Mouse (Mus musculus) CD4-positive, CD25-positive, alpha-beta regulatory T cell, adult 9 weeks (primary cell): ENCODE data around the gene Terf2ip. TPM values are rescaled to one million over a fixed set of nuclear protein-coding genes. Genes with fewer than 3 reads are reported as not detected.

ENCODE experiments used
- polyA plus RNA-seq: library from polyadenylated mRNA; unstranded; fragments of 100-300 nt; shearing (Covaris generic); gene quantifications from one replicate; pipeline ENCODE4 v1.2.1, GENCODE M21; 2017

Gene Terf2ip
- polyA plus RNA-seq, result 18.4 TPM

DNA sequence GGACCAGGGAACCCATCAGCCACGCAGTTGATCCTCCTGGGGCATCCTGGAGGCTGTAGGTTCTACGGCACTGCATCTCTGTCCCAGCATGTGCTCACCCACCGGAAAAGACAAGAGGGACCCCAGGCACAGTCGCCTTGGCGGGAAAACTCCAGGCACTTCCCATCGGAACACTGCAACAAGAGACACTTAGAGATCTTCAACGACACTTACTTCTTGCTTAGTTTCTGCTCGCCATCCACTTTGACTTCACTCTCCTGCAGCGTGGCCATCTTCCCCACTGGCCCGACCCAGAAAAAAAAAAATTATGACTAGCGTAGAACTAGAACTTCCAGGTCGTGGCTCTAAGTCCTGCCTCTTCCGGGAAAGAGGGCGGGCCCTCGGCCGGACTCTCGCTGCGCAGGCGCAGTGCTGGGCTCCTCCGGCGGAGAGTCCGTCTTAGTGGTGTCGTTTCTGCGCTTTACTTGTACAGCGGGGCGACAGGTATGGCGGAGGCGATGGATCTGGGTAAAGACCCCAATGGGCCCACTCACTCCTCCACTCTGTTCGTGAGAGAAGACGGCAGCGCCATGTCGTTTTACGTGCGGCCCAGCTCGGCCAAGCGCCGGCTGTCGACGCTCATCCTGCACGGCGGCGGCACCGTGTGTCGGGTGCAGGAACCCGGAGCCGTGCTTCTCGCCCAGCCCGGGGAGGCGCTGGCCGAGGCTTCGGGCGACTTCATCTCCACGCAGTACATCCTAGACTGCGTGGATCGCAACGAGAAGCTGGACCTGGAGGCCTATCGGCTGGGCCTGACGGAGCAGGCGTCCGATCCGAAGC, at the start of gene Terf2ip, which contains the start of gene Kars:
Gene Terf2ip (plus strand): TSS at position 402 of the 819 bp plus-strand sequence.
Gene Kars (minus strand): TSS at position 327 of the 819 bp plus-strand sequence.

DNA sequence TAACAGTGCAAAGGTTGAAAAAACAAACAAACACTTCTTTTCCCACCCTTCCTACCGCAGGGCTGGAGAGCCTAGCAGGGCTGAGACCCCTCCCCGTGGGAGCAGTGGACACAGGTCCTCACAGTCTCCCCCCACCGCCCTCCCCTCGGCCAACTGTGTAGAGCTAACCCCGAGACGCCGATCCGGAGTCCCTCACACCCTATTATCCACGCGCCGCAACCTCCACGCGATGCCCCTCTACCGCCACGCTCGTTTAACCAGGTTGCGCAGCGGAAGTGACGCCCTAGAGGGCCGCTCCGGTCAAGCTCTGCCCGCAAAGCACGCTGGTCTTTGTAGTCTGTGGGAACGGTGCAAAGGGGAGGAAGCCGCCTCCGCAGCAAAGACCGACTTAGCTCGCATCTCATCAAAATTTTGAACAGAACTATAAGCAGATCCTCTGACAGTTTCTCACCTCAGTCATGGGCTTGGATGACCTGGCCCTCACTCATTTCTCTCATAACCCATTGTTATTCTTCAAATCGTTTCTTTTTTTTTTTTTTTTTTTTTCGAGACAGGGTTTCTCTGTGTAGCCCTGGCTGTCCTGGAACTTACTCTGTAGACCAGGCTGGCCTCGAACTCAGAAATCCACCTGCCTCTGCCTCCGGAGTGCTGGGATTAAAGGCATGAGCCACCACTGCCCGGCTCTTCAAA, 19.0 kb upstream of the Terf2ip start, which contains the start of gene Adat1:
Gene Adat1 (minus strand): TSS at position 290 of the 690 bp plus-strand sequence.

DNA sequence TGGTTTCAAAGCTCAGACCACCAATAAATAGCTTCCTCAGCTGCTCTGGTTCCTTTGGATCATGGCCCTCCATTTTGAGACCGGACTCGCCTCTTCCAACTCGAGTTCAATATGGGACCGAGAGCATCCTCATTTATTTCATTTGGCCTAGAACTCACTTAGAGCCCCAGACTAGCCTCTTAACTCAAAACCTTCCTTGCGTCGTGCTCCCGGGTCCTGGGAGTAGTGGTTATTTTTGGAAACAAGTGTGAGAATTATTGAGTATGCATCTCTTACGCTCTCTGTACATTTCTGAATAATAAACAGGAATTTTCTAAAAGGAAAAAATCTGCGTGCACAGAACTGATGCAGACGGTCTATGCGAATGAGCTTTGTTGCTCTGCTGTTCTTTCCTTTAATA, 3.7 kb downstream of the Terf2ip start, which contains the start of gene Gm6793:
Gene Gm6793 (minus strand): TSS at position 101 of the 400 bp plus-strand sequence.

Other genes starting within 250 kb of the Terf2ip start
- gene Cfdp1, start 157.1 kb upstream of the Terf2ip start, polyA plus RNA-seq, result 98.7 TPM
- 1.2 TPM for gene Tmem170, start 134.6 kb upstream of the Terf2ip start, polyA plus RNA-seq
- gene Chst5, start 101.0 kb upstream of the Terf2ip start, polyA plus RNA-seq, result not detected
- 2.3 TPM for gene Tmem231, start 77.5 kb upstream of the Terf2ip start, polyA plus RNA-seq
- 334 TPM for gene Gabarapl2, start 70.7 kb upstream of the Terf2ip start, polyA plus RNA-seq
- gene Adat1, start 19.1 kb upstream of the Terf2ip start, polyA plus RNA-seq, result 8.9 TPM
- gene Kars, start 75 bp upstream of the Terf2ip start, polyA plus RNA-seq, result 125 TPM
- not detected for gene Gm6793, start 3.6 kb downstream of the Terf2ip start, polyA plus RNA-seq